11 mouse cellular contexts compared by ENCODE assay signal in genomic region chr2:169515350-169515749, GRCm38 (mm10).
DNase-seq lines count a peak whose midpoint lies in the region; ATAC-seq and TF ChIP-seq lines count a peak whose summit lies in the region.
"Had no signal": no experiment of that assay in that cellular context is flagged by ENCODE, and none has a peak within 500 bp of the region (broad histone marks: within the 10 kb centered on the region; RNA-seq: fewer than 3 reads in every experiment).

No protein-coding gene starts in this region.

- TF ChIP-seq CTCF in kidney, postnatal 0 days (IDR thresholded peaks at IDR 0.05; ENCODE audit: low read depth) = no peak

- ATAC-seq in hindbrain, embryonic 15.5 days (ENCODE audit: low FRiP score, low read depth) = no peak
- no peak for ATAC-seq in hindbrain, embryonic 14.5 days (ENCODE audit: low FRiP score)
- ATAC-seq in kidney, postnatal 0 days (replicated peaks; ENCODE audit: low FRiP score, low read depth) = no peak
- ATAC-seq in midbrain, embryonic 11.5 days (ENCODE audit: low FRiP score) = no peak
- ATAC-seq in hindbrain, embryonic 11.5 days (ENCODE audit: low FRiP score) = no peak

- H3K4me2 ChIP-seq in hindbrain, embryonic 15.5 days = no peak overlapping the region
- no peak overlapping the region for H3K4me2 ChIP-seq in hindbrain, embryonic 14.5 days (replicated peaks)
- 0 out of 2 replicates have a peak overlapping the region, but pooled peaks have one; percentile 28 for H3K4me2 ChIP-seq in kidney, postnatal 0 days (ENCODE audit: low read length)
- no peak overlapping the region for H3K4me2 ChIP-seq in midbrain, embryonic 11.5 days
- H3K4me2 ChIP-seq in hindbrain, embryonic 11.5 days (replicated peaks; ENCODE audit: low read depth, low read length) = no peak overlapping the region
- H3K4me2 ChIP-seq: embryonic facial prominence, embryonic 12.5 days had no signal

- no peaks in the 10 kb centered on the region for H3K36me3 ChIP-seq in hindbrain, embryonic 15.5 days
- no peaks in the 10 kb centered on the region for H3K36me3 ChIP-seq in hindbrain, embryonic 14.5 days (replicated peaks; ENCODE audit: control insufficient read depth, insufficient read depth)
- no peaks in the 10 kb centered on the region for H3K36me3 ChIP-seq in kidney, postnatal 0 days (ENCODE audit: insufficient read depth, low read length)
- H3K36me3 ChIP-seq in splenic B cell, adult 2 months (ENCODE audit: control insufficient read depth, insufficient read depth, low read length, poor library complexity, severe bottlenecking) = no peaks in the 10 kb centered on the region
- no peaks in the 10 kb centered on the region for H3K36me3 ChIP-seq in midbrain, embryonic 11.5 days (ENCODE audit: control insufficient read depth, insufficient read depth, low read length)
- no peaks in the 10 kb centered on the region for H3K36me3 ChIP-seq in hindbrain, embryonic 11.5 days (ENCODE audit: control insufficient read depth, insufficient read depth, low read length)
- H3K36me3 ChIP-seq: embryonic facial prominence, embryonic 12.5 days; G1E had no signal

- H3K4me3 ChIP-seq in hindbrain, embryonic 15.5 days = no peak overlapping the region
- H3K4me3 ChIP-seq in hindbrain, embryonic 14.5 days (replicated peaks; ENCODE audit: low read length) = no peak overlapping the region
- no peak overlapping the region for H3K4me3 ChIP-seq in kidney, postnatal 0 days (replicated peaks; ENCODE audit: low read depth, low read length)
- H3K4me3 ChIP-seq in midbrain, embryonic 11.5 days (ENCODE audit: low read depth, low read length) = no peak overlapping the region
- H3K4me3 ChIP-seq in hindbrain, embryonic 11.5 days (ENCODE audit: low read depth, low read length) = no peak overlapping the region
- H3K4me3 ChIP-seq: embryonic facial prominence, embryonic 12.5 days had no signal

- no peak overlapping the region for H3K9ac ChIP-seq in hindbrain, embryonic 15.5 days
- H3K9ac ChIP-seq in hindbrain, embryonic 14.5 days = no peak overlapping the region
- H3K9ac ChIP-seq in kidney, postnatal 0 days (ENCODE audit: low read depth, low read length) = no peak overlapping the region
- no peak overlapping the region for H3K9ac ChIP-seq in midbrain, embryonic 11.5 days (ENCODE audit: low read length)
- H3K9ac ChIP-seq in hindbrain, embryonic 11.5 days (ENCODE audit: low read depth, low read length) = no peak overlapping the region
- H3K9ac ChIP-seq: embryonic facial prominence, embryonic 12.5 days; liver, embryonic 14.5 days had no signal

- H3K4me1 ChIP-seq in hindbrain, embryonic 15.5 days (replicated peaks) = no peaks in the 10 kb centered on the region
- H3K4me1 ChIP-seq in hindbrain, embryonic 14.5 days (replicated peaks; ENCODE audit: control insufficient read depth, insufficient read depth, low read length) = no peaks in the 10 kb centered on the region
- H3K4me1 ChIP-seq in kidney, postnatal 0 days (replicated peaks; ENCODE audit: insufficient read depth, low read length) = no peaks in the 10 kb centered on the region
- H3K4me1 ChIP-seq in midbrain, embryonic 11.5 days (ENCODE audit: control insufficient read depth, insufficient read depth, low read length) = no peaks in the 10 kb centered on the region
- no peaks in the 10 kb centered on the region for H3K4me1 ChIP-seq in hindbrain, embryonic 11.5 days (replicated peaks; ENCODE audit: control insufficient read depth, insufficient read depth, low read length)
- H3K4me1 ChIP-seq: embryonic facial prominence, embryonic 12.5 days had no signal

- DNase-seq in hindbrain, embryonic 14.5 days (ENCODE audit: low spot score) = no peak
- DNase-seq in R1 (ENCODE audit: low read depth, low spot score) = peak; percentile 79
- DNase-seq in kidney, postnatal 0 days (ENCODE audit: low spot score) = no peak
- DNase-seq in splenic B cell, adult 2 months (ENCODE audit: low read depth, low spot score) = peak; percentile 80
- no peak for DNase-seq in midbrain, embryonic 11.5 days (ENCODE audit: low spot score, missing footprints)
- DNase-seq in hindbrain, embryonic 11.5 days (ENCODE audit: low spot score) = no peak
- DNase-seq in frontal cortex, postnatal 36 days (ENCODE audit: low spot score in 2 of 2) = no peak

- WGBS in hindbrain, embryonic 15.5 days = 73% methylated on average over 11 of the region's 11 CpGs
- WGBS in hindbrain, embryonic 14.5 days = 76% methylated on average over 11 of the region's 11 CpGs
- 62% methylated on average over 11 of the region's 11 CpGs for WGBS in kidney, postnatal 0 days
- WGBS in midbrain, embryonic 11.5 days = 67% methylated on average over 11 of the region's 11 CpGs
- 74% methylated on average over 11 of the region's 11 CpGs for WGBS in hindbrain, embryonic 11.5 days

- no peaks in the 10 kb centered on the region for H3K27me3 ChIP-seq in hindbrain, embryonic 15.5 days
- H3K27me3 ChIP-seq in hindbrain, embryonic 14.5 days (ENCODE audit: control insufficient read depth, insufficient read depth, low read length) = no peaks in the 10 kb centered on the region
- H3K27me3 ChIP-seq in kidney, postnatal 0 days (ENCODE audit: insufficient read depth, low read length) = no peaks in the 10 kb centered on the region
- no peaks in the 10 kb centered on the region for H3K27me3 ChIP-seq in splenic B cell, adult 2 months (ENCODE audit: control insufficient read depth, insufficient read depth, low read length, poor library complexity, severe bottlenecking)
- no peaks in the 10 kb centered on the region for H3K27me3 ChIP-seq in midbrain, embryonic 11.5 days (ENCODE audit: control insufficient read depth, insufficient read depth, low read length)
- no peaks in the 10 kb centered on the region for H3K27me3 ChIP-seq in hindbrain, embryonic 11.5 days (ENCODE audit: control insufficient read depth, insufficient read depth, low read length)
- H3K27me3 ChIP-seq: embryonic facial prominence, embryonic 12.5 days had no signal

- no peaks in the 10 kb centered on the region for H3K9me3 ChIP-seq in hindbrain, embryonic 15.5 days
- H3K9me3 ChIP-seq in hindbrain, embryonic 14.5 days (ENCODE audit: control insufficient read depth, low read length) = no peaks in the 10 kb centered on the region
- no peaks in the 10 kb centered on the region for H3K9me3 ChIP-seq in kidney, postnatal 0 days (replicated peaks; ENCODE audit: low read length)
- no peaks in the 10 kb centered on the region for H3K9me3 ChIP-seq in midbrain, embryonic 11.5 days (ENCODE audit: control insufficient read depth, low read length)
- H3K9me3 ChIP-seq in hindbrain, embryonic 11.5 days (ENCODE audit: control insufficient read depth, low read length) = no peaks in the 10 kb centered on the region
- H3K9me3 ChIP-seq: embryonic facial prominence, embryonic 12.5 days had no signal

- H3K27ac ChIP-seq in hindbrain, embryonic 15.5 days (replicated peaks) = peak overlapping the region; percentile 42; the same call in 1 of the 2 replicates
- H3K27ac ChIP-seq in hindbrain, embryonic 14.5 days = no peak overlapping the region
- H3K27ac ChIP-seq in kidney, postnatal 0 days = no peak overlapping the region; the same call in 1 of the 2 replicates
- H3K27ac ChIP-seq in midbrain, embryonic 11.5 days (ENCODE audit: low read depth, low read length) = no peak overlapping the region
- H3K27ac ChIP-seq in hindbrain, embryonic 11.5 days (ENCODE audit: low read depth, low read length) = no peak overlapping the region
- H3K27ac ChIP-seq: embryonic facial prominence, embryonic 12.5 days; liver, embryonic 14.5 days had no signal

Comparison
In these comparisons a context has a peak if more than half of its experiments do, and no peak if none do; other contexts are left out.
1. DNase-seq: peak in R1 (single experiment) and splenic B cell, adult 2 months (single experiment); none in hindbrain, embryonic 14.5 days (single experiment), kidney, postnatal 0 days (single experiment), midbrain, embryonic 11.5 days (single experiment), hindbrain, embryonic 11.5 days (single experiment) and frontal cortex, postnatal 36 days (0 of 2).